Mouse (Mus musculus) hindbrain, embryonic 16.5 days (tissue): ENCODE data around the gene Mthfd1. TPM values are rescaled to one million over a fixed set of nuclear protein-coding genes. Genes with fewer than 3 reads are reported as not detected.

Experiments
- ATAC-seq: fragments of 200-750 bp; cut with Nextera tagmentation; 2 replicates; pipeline ENCODE4 v1.8.0; 2017; ENCODE audit warnings: moderate TSS enrichment, moderate library complexity
- H3K27ac ChIP-seq: fragments of 300-500 bp; sonication (generic); 2 replicates; pipeline ENCODE4 v1.5.1; 2014; ENCODE audit warnings: low read depth, mild to moderate bottlenecking, control low read depth, low read length, moderate library complexity
- H3K27me3 ChIP-seq: fragments of 300-500 bp; sonication (generic); replicated peaks from 2 replicates; pipeline ENCODE4 v1.6.1; 2014; ENCODE audit warnings: low read length; ENCODE audit not compliant: control insufficient read depth, insufficient read depth
- H3K36me3 ChIP-seq: fragments of 300-500 bp; sonication (generic); 2 replicates; pipeline ENCODE4 v1.6.1; 2014; ENCODE audit warnings: mild to moderate bottlenecking, low read length, moderate library complexity, mixed read lengths; ENCODE audit not compliant: control insufficient read depth, insufficient read depth
- H3K4me1 ChIP-seq: fragments of 300-500 bp; sonication (generic); 2 replicates; pipeline ENCODE4 v1.6.1; 2014; ENCODE audit warnings: low read depth, low read length; ENCODE audit not compliant: control insufficient read depth, insufficient read depth
- H3K4me2 ChIP-seq: fragments of 300-500 bp; sonication (generic); 2 replicates; pipeline ENCODE4 v1.6.1; 2014; ENCODE audit warnings: mild to moderate bottlenecking, low read length, control low read depth, moderate library complexity
- H3K4me3 ChIP-seq: fragments of 300-500 bp; sonication (generic); 2 replicates; pipeline ENCODE4 v1.5.1; 2014; ENCODE audit warnings: mild to moderate bottlenecking, low read length, control low read depth, moderate library complexity
- H3K9ac ChIP-seq: fragments of 300-500 bp; sonication (generic); 2 replicates; pipeline ENCODE4 v1.6.1; 2014; ENCODE audit warnings: low read depth, mild to moderate bottlenecking, control low read depth, low read length, moderate library complexity
- H3K9me3 ChIP-seq: fragments of 300-500 bp; sonication (generic); 2 replicates; pipeline ENCODE4 v1.6.1; 2014; ENCODE audit warnings: mild to moderate bottlenecking, low read length, moderate library complexity; ENCODE audit not compliant: control insufficient read depth
- WGBS: fragments of 180-500 bp; shearing (Covaris S2); extraction: QIAGEN DNeasy Blood & Tissue Kit; methylation state at CpG from one replicate; pipeline ENCODE4 v1.1.7; 2014; 5-methylcytosine and 5-hydroxymethylcytosine counted together
- polyA plus RNA-seq: library from polyadenylated mRNA; unstranded; fragments of >200 nt; fragmentation: Nextera tagmentation; extraction: Ambion mirVana; gene quantifications from 2 replicates; pipeline ENCODE4 v1.2.1, GENCODE M21; 2015

The Mthfd1 gene
- polyA plus RNA-seq, 1 experiment from 2014 or later = 37.8 TPM

DNA sequence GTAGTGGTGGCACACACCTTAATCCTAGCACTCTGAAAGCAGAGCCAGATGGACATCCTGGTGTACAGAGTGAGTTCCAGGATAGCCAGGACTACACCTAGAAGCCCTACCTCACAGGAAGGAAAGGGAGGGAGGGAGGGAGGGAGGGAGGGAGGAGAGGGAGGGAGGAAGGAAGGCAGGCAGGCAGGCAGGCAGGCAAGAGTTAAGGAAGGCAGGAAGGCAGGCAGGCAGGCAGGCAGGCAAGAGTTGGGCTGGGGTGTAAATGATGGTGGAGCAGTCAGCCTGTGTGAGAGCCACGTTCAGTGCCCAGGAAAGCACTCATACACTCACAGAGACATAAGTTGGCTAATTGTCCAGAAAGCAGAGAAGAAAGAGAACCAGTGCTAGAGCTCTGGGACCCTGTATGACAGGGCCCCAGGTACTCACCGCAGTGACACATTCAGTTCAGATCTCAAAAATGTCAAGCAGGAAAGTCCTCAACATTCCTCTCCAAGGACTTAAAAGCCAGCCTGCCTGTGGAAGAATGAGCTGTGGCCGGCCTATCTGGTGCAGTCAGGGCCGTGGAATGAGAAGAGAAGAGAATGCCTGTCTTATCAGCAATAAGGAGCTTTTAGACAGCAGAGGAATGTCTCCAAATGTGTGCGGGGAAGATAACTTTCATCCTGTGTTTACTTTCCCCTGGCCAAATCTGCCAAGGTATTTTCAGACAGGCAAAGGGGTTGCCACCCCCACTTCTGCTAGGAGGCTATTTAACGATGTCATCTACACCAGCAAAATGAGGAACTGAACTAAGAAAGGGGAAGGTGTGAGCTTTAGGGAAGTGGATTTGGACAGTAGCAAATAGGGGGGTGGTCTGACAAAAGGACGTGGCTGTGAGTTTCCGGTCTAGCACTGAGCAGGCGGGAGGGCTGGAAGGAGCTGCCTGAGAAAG lies 63.4 kb downstream of the Mthfd1 start:
- no peak for ATAC-seq
- no peak overlapping the region for H3K27ac ChIP-seq
- no peaks in the 10 kb centered on the region for H3K4me1 ChIP-seq
- WGBS = 81% methylated on average over 9 of the region's 9 CpGs
- H3K9me3 ChIP-seq = no peaks in the 10 kb centered on the region
- no peak overlapping the region for H3K4me3 ChIP-seq
- H3K4me2 ChIP-seq = no peak overlapping the region
- no peaks in the 10 kb centered on the region for H3K27me3 ChIP-seq
- 0 out of 2 replicates have a peak, but pooled peaks cover 5% of the 10 kb centered on the region for H3K36me3 ChIP-seq
- no peak overlapping the region for H3K9ac ChIP-seq

DNA sequence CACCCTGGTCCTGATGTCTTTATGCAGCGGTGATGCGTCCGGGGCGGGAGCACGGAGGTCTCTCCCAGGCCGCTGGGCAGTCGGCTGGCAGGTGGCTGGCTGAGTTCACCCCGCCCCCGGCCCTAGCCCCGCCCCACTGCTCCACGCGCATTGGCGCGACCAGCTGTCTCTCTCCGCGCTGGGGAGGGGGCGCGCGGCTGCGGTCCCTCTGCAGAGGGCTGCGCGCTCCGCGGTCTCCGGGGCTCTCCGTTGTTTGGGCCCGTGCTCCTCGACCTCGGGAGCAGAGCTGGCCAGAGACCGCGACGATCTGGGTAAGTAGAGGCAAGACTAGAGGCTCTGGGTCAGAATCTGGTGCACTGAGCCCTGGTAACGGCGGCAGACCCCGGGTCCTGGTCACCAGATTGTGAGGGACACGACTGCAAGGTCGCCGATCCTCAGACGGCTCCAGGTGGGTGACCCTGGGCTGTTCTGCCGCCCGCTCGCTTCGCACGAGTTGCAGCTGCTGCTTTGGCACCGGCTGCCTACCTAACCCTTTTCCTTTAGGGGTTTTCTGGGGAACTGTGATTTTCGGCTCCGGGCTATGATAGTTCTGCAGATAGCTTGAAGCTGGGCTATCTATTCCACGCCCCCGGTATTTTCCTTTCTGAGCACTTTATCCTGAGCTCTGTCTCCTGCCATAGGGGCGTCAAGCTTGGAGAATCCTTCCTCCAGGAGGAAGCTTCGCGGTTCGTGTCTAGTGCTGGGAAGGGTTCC lies 69.8 kb downstream of the Mthfd1 start, which contains the start of gene Akap5:
Akap5 (plus strand) TSS at position 213 of the 753 bp plus-strand sequence.
- Histone ChIP-seq H3K4me2 (peak within 1 kb of the TSS; percentile 86), H3K4me3 (peak within 1 kb of the TSS; percentile 59), H3K27me3 (no peaks in the 10 kb centered on the region), H3K36me3 (0 out of 2 replicates have a peak, but pooled peaks cover 6% of the 10 kb centered on the region), H3K9me3 (no peaks in the 10 kb centered on the region), H3K27ac (peak within 1 kb of the TSS; percentile 72), H3K4me1 (no peaks in the 10 kb centered on the region; the same call in 1 of the 2 replicates), H3K9ac (peak within 1 kb of the TSS; percentile 82)
- peak; percentile 99 for ATAC-seq
- WGBS = under 1% methylated on average over 42 of the region's 53 CpGs

DNA sequence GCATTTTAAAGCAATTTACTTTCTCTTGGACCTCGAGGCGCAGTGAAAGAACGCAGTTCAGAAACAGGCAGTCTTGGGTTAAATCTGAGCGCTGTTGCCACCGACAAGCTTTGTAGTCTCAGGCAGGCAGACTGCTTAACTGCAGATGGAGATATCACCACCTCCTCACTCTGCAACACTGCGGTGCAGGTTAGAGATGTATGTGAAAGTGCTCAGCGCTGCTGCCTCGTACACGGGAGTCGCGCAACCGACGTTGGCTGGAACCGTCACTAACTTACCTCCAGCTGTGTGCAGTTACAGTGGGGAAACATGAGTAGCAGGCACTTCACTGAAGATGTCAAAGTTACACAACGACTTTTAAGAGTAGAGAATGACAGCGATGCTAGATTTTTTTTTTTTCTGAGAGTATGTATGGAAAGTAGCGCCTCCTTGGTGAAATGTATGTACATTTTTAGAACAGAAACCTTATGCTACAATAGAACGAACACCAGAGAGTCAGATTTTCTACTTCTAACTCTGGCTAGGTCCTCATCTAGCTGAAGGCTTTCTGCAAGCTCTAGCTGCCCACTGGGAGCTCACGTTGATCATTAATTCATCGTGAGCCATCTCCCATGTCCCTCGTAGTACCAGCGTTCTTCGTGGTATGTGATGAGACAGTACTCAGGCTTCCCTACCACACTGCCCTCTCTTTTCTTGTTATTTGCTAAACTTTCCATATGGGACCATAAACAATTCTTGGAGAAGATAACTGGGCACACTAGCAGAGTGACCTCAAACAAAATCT lies 71.5 kb downstream of the Mthfd1 start:
- H3K36me3 ChIP-seq = peaks cover 5% of the 10 kb centered on the region
- no peaks in the 10 kb centered on the region; the same call in 1 of the 2 replicates for H3K4me1 ChIP-seq
- no peak overlapping the region for H3K4me3 ChIP-seq
- H3K4me2 ChIP-seq = no peak overlapping the region
- H3K27me3 ChIP-seq = no peaks in the 10 kb centered on the region
- no peaks in the 10 kb centered on the region for H3K9me3 ChIP-seq
- WGBS = 87% methylated on average over 23 of the region's 23 CpGs
- H3K9ac ChIP-seq = no peak overlapping the region
- no peak for ATAC-seq
- no peak overlapping the region for H3K27ac ChIP-seq

DNA sequence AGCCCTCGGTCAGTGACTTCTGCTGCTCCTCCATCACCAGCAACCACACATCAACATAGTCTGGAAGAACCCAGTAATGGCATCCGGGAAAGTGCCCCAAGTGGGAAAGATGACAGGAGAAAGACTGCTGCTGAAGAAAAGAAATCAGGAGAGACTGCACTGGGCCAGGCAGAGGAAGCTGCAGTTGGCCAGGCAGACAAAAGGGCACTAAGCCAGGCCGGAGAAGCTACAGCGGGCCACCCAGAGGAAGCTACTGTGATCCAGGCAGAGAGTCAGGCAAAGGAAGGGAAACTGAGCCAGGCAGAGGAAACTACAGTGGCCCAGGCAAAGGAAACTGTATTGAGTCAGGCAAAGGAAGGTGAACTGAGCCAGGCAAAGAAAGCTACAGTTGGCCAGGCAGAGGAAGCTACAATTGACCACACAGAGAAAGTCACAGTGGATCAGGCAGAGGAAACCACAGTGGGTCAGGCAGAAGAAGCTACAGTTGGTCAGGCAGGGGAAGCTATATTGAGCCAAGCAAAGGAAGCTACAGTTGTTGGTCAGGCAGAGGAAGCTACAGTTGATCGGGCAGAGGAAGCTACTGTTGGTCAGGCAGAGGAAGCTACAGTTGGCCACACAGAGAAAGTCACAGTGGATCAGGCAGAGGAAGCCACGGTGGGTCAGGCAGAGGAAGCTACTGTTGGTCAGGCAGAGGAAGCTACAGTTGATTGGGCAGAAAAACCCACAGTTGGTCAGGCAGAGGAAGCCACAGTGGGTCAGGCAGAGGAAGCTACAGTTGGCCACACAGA lies 73.7 kb downstream of the Mthfd1 start:
- no peak for ATAC-seq
- Histone ChIP-seq H3K27ac (no peak overlapping the region), H3K27me3 (no peaks in the 10 kb centered on the region)

DNA sequence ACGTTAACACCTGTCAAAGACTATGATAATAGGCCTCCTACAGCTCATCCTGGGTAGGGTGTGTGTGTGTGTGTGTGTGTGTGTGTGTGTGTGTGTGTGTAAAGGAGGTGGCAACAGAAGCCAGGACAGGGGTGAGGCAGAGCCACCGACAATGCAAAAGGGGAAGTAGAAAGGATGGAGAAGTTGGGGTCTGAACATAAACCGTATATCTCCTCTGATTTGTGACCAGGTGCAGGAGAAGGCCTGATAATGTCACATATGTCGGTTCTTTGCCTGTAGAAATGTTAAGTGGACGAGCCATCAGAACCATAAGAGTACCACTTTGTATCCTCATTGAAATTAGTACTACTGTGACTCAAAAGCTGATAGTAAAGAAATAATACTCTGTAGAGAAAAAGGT lies 78.6 kb downstream of the Mthfd1 start:
- Histone ChIP-seq H3K9me3 (no peaks in the 10 kb centered on the region), H3K36me3 (peaks cover 2% of the 10 kb centered on the region), H3K27me3 (no peaks in the 10 kb centered on the region), H3K4me2 (no peak overlapping the region), H3K27ac (no peak overlapping the region), H3K4me1 (no peaks in the 10 kb centered on the region), H3K9ac (no peak overlapping the region), H3K4me3 (no peak overlapping the region)
- ATAC-seq = no peak
- 92% methylated on average over 5 of the region's 5 CpGs for WGBS

More for the DNA sequence above, 73.7 kb downstream of the Mthfd1 start:
- Histone ChIP-seq H3K4me3 (no peak overlapping the region), H3K9me3 (no peaks in the 10 kb centered on the region), H3K4me2 (no peak overlapping the region), H3K4me1 (no peaks in the 10 kb centered on the region; the same call in 1 of the 2 replicates), H3K36me3 (peaks cover 5% of the 10 kb centered on the region), H3K9ac (no peak overlapping the region)
- 91% methylated on average over 6 of the region's 6 CpGs for WGBS

DNA sequence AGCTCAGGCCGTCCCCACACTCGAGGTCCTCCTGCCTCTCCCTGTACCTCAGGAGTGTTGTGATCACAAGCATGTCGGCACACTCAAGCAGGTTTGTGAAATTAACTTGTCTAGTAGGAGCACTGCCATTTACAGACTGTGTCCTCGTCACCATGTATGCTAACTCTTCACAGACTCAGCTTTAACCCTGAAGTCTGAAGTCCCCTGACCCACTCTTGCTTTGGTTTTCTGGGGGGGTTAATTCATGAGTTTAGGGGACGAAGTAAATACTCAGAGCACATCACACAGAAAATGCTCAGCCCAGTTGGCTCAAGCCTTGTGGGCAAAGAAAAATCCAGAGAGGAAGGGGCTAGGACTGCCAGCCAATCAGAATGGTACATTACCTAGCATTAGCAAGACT lies 80.5 kb downstream of the Mthfd1 start:
- H3K27ac ChIP-seq = no peak overlapping the region
- H3K4me2 ChIP-seq = no peak overlapping the region
- no peaks in the 10 kb centered on the region; the same call in 1 of the 2 replicates for H3K36me3 ChIP-seq
- H3K9ac ChIP-seq = no peak overlapping the region
- WGBS = 91% methylated on average over 5 of the region's 5 CpGs
- no peak overlapping the region for H3K4me3 ChIP-seq
- no peaks in the 10 kb centered on the region for H3K27me3 ChIP-seq
- H3K4me1 ChIP-seq = no peaks in the 10 kb centered on the region
- no peak for ATAC-seq
- H3K9me3 ChIP-seq = no peaks in the 10 kb centered on the region

DNA sequence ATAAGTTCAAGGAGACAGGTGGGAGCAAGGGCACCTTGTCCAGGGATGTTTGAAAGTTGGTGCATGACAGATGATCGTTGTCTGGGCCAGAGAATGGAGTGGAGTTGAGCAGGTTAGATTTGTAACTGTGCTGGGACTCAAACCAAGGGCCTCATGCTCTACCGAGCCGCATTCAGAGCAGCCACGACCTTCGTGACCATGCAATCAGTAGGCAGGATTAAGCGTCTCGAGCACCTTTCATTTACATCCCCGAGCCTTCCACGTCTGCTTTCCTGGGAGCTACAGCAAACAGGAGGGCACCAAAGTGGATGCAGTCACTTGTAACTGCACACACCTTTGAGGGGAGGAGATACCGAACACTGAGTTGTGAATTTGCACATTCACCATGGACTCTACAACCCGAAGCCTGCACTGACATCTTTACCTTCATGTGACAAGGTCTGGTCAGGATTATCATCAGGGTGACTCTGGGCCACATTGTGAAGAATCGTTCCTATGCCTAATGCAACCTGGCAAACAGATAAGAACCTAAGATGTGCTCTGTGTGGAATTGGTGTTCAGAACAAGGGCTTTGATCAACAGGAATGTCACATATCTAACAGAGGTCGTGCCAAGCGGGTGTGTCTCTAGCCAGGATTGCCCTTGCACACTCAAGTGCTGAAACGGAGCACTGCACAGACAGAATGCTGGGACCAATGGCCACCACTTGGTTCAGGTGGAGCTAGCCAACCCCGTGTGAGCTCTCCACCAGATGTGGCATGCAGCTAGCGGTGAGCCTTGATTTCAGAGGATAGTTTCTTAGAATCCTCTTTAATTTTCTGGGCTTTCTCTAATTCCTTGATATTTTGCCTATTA lies 81.2 kb downstream of the Mthfd1 start:
- Histone ChIP-seq H3K27me3 (no peaks in the 10 kb centered on the region), H3K4me1 (no peaks in the 10 kb centered on the region), H3K9me3 (no peaks in the 10 kb centered on the region), H3K4me3 (no peak overlapping the region), H3K9ac (no peak overlapping the region), H3K27ac (no peak overlapping the region), H3K36me3 (no peaks in the 10 kb centered on the region), H3K4me2 (no peak overlapping the region)
- no peak for ATAC-seq
- 84% methylated on average over 17 of the region's 17 CpGs for WGBS
